Mouse (Mus musculus): ENCODE data around the gene Id1. TPM values are rescaled to one million over a fixed set of nuclear protein-coding genes. Genes with fewer than 3 reads are reported as not detected.
A peak's percentile ranks its signal among the peaks of the same experiment; 100 is the strongest.

Id1 gene
- polyA plus RNA-seq, 1 experiment from 2014 or later = 38.8 TPM

DNA sequence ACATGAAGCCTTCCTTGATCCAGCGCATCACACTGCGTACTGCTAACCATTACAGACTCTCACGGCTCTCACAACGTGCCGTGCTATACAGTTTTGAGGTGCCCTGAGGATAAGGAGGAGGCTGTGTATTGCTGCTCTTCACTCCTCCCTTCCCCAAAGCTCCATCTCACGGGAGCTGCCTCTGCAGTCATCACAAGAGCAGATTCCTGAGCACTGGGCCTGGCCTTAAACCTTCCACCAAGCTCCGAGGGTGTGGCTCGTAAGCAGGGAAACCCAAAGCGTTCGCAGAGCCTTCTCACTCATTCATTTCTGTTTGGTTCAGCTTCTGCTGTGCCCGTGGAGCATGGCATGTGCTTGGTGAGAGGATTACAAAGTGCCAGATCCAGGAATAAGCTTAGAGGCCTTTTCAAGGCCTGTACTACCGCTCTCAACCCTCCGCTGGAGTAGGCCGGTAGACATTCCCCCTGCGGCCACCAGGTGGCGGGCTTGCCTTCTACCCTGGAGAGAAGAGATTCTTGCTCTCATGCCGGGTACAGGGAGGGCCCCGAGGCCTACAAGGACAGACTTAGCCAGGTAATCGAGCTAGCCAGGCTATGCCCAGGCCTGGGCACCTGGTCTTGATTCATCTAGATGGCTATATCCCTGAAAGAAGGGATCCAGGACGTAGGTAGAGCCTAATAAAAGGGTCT lies 39.4 kb upstream of the Id1 start:
- H3K9ac ChIP-seq (replicated peaks; ENCODE audit: low read length) = peak overlapping the region; percentile 50
- no peak overlapping the region for H3K4me3 ChIP-seq (replicated peaks; ENCODE audit: low read depth, low read length)
- DNase-seq (peak; percentile 95), ATAC-seq (ENCODE audit: low FRiP score, low TSS enrichment) (peak; percentile 73; the same call in 1 of the 2 replicates)
- H3K4me2 ChIP-seq (ENCODE audit: low read length) = no peak overlapping the region
- H3K27me3 ChIP-seq (ENCODE audit: control insufficient read depth, insufficient read depth, low read length) = no peaks in the 10 kb centered on the region
- H3K4me1 ChIP-seq (ENCODE audit: control insufficient read depth, insufficient read depth, low read length) = no peaks in the 10 kb centered on the region
- 40% methylated on average over 20 of the region's 20 CpGs for WGBS
- H3K36me3 ChIP-seq (ENCODE audit: control insufficient read depth, insufficient read depth, low read length) = peaks cover 78% of the 10 kb centered on the region
- H3K9me3 ChIP-seq (ENCODE audit: control insufficient read depth, low read length) = no peaks in the 10 kb centered on the region
- H3K27ac ChIP-seq (replicated peaks; ENCODE audit: low read depth, low read length) = peak overlapping the region; percentile 55

DNA sequence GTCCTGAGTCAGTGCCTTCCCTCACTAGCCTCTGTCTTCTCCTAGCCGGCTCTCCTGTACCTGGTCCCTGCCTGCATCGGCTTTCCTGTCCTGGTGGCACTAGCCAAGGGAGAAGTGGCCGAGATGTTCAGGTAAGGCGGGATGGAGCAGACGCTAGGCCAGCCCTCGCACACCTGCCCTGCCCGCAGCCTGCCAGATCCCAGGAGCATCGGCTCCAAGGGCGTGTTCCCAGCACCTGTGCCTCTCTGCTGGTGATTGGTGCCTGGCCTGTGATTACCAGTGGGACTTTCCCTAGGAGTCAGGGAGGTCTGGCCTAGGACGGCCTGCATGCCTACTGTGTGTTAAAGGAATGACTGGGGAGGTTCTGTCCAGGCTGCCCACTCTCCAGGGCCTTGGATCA lies 35.9 kb upstream of the Id1 start:
- H3K36me3 ChIP-seq (ENCODE audit: control insufficient read depth, insufficient read depth, low read length) = peaks cover 98% of the 10 kb centered on the region
- H3K4me2 ChIP-seq (ENCODE audit: low read length) = no peak overlapping the region
- H3K9me3 ChIP-seq (ENCODE audit: control insufficient read depth, low read length) = no peaks in the 10 kb centered on the region
- ATAC-seq (ENCODE audit: low FRiP score, low TSS enrichment) (no peak), DNase-seq (no peak)
- no peak overlapping the region for H3K9ac ChIP-seq (replicated peaks; ENCODE audit: low read length)
- no peak overlapping the region for H3K4me3 ChIP-seq (replicated peaks; ENCODE audit: low read depth, low read length)
- H3K27ac ChIP-seq (replicated peaks; ENCODE audit: low read depth, low read length) = no peak overlapping the region
- no peaks in the 10 kb centered on the region for H3K27me3 ChIP-seq (ENCODE audit: control insufficient read depth, insufficient read depth, low read length)
- no peaks in the 10 kb centered on the region for H3K4me1 ChIP-seq (ENCODE audit: control insufficient read depth, insufficient read depth, low read length)
- WGBS = 94% methylated on average over 10 of the region's 10 CpGs

DNA sequence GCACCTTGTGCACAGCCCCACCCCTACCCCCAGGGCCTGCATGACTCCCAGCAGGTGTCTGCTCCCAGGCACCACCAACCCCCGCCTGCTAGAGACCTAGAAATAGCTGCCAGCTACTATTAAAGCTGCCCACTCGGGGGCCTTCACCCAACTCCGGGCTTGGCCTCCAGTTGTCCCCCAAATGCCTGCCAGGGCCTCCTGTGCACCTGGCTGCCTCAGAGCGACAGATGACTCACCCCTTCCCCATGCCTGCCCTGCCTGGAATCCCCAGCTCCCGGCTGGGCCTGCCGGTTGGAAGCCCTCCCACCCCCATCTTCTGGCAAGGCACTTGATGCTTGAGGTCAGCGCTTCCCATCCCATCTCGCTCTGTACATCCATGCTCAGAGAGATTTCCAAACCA lies 35.3 kb upstream of the Id1 start:
- ATAC-seq (ENCODE audit: low FRiP score, low TSS enrichment) = no peak
- WGBS = 96% methylated on average over 8 of the region's 8 CpGs
- no peaks in the 10 kb centered on the region for H3K27me3 ChIP-seq (ENCODE audit: control insufficient read depth, insufficient read depth, low read length)
- H3K27ac ChIP-seq (replicated peaks; ENCODE audit: low read depth, low read length) = no peak overlapping the region
- H3K4me2 ChIP-seq (ENCODE audit: low read length) = no peak overlapping the region
- no peak overlapping the region for H3K4me3 ChIP-seq (replicated peaks; ENCODE audit: low read depth, low read length)
- peaks cover 98% of the 10 kb centered on the region for H3K36me3 ChIP-seq (ENCODE audit: control insufficient read depth, insufficient read depth, low read length)
- H3K9me3 ChIP-seq (ENCODE audit: control insufficient read depth, low read length) = no peaks in the 10 kb centered on the region
- no peak overlapping the region for H3K9ac ChIP-seq (replicated peaks; ENCODE audit: low read length)
- no peak for DNase-seq
- no peaks in the 10 kb centered on the region for H3K4me1 ChIP-seq (ENCODE audit: control insufficient read depth, insufficient read depth, low read length)

DNA sequence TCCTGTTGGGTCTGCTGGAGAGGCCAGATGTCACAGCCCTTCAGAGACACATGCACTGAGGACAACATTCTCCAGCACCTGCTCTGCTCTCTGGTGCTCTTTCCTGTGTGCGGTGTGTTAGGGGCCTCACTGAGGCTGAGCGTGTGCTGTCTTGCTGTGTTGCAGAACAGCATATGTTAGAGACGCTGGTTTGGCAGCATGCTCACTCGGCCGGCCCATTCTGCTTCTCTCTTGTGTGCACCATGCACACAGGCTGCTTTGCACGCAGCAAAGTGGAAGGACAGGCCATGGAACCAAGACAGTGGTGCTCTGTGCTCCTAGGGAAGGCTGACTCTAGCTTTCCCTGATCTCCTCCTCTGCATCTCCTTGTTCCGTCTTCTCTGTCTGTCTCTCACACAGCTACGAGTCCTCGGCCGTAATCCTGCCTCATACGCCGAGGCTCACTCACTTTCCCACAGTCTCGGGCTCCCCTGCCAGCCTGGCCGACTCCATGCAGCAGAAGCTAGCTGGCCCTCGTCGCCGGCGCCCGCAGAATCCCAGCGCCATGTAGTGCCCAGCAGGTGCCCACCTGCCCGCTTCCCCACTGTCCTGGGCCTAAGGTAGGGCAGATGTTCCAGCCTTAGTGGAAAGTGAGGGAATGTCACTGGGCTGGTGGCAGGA lies 32.3 kb upstream of the Id1 start:
- 93% methylated on average over 21 of the region's 21 CpGs for WGBS

DNA sequence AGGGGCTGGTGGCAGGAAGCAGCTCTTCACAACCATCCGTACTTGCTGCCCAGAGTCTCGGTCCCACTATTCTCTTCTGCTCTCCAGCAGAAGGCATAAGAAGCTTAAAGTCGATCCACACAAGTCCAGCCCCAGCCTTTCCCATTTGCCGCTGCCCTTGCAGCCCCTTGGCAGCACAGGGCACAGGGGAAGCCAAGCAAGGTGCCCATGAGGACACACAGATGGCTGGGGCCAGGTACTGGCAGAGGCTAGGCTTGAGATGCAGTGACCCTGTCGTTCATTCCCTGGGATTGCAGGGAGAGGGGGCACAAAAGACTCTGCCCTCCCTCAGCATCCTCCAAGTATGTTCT lies 31.8 kb upstream of the Id1 start:
- H3K36me3 ChIP-seq (ENCODE audit: control insufficient read depth, insufficient read depth, low read length) = peaks cover 79% of the 10 kb centered on the region
- peaks cover 10% of the 10 kb centered on the region; the same call in 1 of the 2 replicates for H3K4me1 ChIP-seq (ENCODE audit: control insufficient read depth, insufficient read depth, low read length)
- 85% methylated on average over 5 of the region's 5 CpGs for WGBS
- no peaks in the 10 kb centered on the region for H3K27me3 ChIP-seq (ENCODE audit: control insufficient read depth, insufficient read depth, low read length)
- ATAC-seq (ENCODE audit: low FRiP score, low TSS enrichment) (no peak), DNase-seq (no peak)
- H3K9ac ChIP-seq (replicated peaks; ENCODE audit: low read length) = no peak overlapping the region
- H3K4me2 ChIP-seq (ENCODE audit: low read length) = no peak overlapping the region
- no peak overlapping the region for H3K4me3 ChIP-seq (replicated peaks; ENCODE audit: low read depth, low read length)
- no peak overlapping the region for H3K27ac ChIP-seq (replicated peaks; ENCODE audit: low read depth, low read length)
- no peaks in the 10 kb centered on the region for H3K9me3 ChIP-seq (ENCODE audit: control insufficient read depth, low read length)

More for the DNA sequence above, 32.3 kb upstream of the Id1 start:
- H3K36me3 ChIP-seq (ENCODE audit: control insufficient read depth, insufficient read depth, low read length) = peaks cover 84% of the 10 kb centered on the region
- H3K4me1 ChIP-seq (ENCODE audit: control insufficient read depth, insufficient read depth, low read length) = peaks cover 10% of the 10 kb centered on the region; the same call in 1 of the 2 replicates
- no peak overlapping the region for H3K4me3 ChIP-seq (replicated peaks; ENCODE audit: low read depth, low read length)
- H3K9me3 ChIP-seq (ENCODE audit: control insufficient read depth, low read length) = no peaks in the 10 kb centered on the region
- no peak overlapping the region for H3K9ac ChIP-seq (replicated peaks; ENCODE audit: low read length)
- no peak overlapping the region for H3K4me2 ChIP-seq (ENCODE audit: low read length)
- no peak for DNase-seq
- H3K27me3 ChIP-seq (ENCODE audit: control insufficient read depth, insufficient read depth, low read length) = no peaks in the 10 kb centered on the region
- no peak for ATAC-seq (ENCODE audit: low FRiP score, low TSS enrichment)
- H3K27ac ChIP-seq (replicated peaks; ENCODE audit: low read depth, low read length) = no peak overlapping the region

DNA sequence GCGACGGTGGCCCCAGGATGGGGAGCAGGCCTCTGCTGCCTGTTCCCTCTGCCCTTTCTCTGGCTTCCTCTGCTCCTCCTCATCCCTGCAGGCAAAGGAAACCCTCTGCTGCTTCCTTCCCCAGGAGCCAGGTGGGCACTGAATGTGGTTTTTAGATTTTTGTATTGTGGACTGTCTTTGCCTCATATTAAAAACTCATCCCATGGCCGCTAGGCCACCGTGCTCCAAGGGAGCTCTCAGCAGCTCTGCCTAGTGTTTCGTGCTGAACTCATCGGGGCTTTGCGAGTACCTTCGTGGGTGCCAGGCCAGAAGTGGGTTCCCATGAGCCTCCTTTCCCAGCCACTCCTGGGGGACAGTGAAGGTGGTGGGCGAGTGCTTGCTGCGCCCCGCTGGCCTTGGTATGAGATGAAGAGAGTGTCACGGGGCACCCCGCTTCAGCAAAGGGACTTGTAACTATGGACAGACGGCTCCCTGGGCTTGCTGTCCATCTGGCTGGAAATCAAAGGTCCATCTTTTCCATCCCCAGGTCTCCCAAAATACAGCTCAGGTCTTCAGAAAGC lies 31.2 kb upstream of the Id1 start:
- no peaks in the 10 kb centered on the region for H3K27me3 ChIP-seq (ENCODE audit: control insufficient read depth, insufficient read depth, low read length)
- peaks cover 10% of the 10 kb centered on the region; the same call in 1 of the 2 replicates for H3K4me1 ChIP-seq (ENCODE audit: control insufficient read depth, insufficient read depth, low read length)
- H3K36me3 ChIP-seq (ENCODE audit: control insufficient read depth, insufficient read depth, low read length) = peaks cover 72% of the 10 kb centered on the region
- no peak overlapping the region for H3K4me2 ChIP-seq (ENCODE audit: low read length)
- H3K9me3 ChIP-seq (ENCODE audit: control insufficient read depth, low read length) = no peaks in the 10 kb centered on the region
- no peak overlapping the region for H3K4me3 ChIP-seq (replicated peaks; ENCODE audit: low read depth, low read length)
- H3K27ac ChIP-seq (replicated peaks; ENCODE audit: low read depth, low read length) = peak overlapping the region; percentile 52; the same call in 1 of the 2 replicates
- H3K9ac ChIP-seq (replicated peaks; ENCODE audit: low read length) = no peak overlapping the region
- DNase-seq = no peak
- WGBS = 93% methylated on average over 14 of the region's 14 CpGs
- no peak for ATAC-seq (ENCODE audit: low FRiP score, low TSS enrichment)

DNA sequence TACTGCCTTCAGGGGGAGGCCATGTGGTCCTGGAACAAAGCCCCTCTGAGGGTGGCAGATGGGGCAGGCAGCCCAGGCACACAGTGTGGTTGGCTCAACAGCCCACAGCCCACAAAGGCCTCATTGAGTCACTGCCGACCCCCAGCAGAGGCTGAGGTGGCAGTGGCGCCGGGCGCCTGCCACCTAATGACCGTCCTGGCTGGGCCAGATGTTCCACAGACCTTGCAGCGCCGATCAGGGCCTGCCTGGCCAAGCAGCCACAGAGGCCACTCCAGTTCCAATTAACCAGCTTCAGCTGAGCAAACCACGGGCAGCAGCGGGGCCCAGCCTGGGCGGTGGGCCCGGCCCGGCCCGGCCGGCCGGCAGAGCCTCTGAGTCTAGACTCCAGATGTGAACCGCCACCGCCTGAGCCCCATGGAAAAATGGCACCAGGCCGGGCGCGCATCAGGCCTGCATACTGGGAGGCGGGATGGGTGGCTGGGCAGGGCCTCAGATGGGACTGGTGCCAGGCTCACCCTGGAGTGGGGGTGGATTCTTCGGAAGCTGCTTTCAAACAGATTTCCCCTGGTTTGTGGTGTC lies 30.0 kb upstream of the Id1 start:
- Histone ChIP-seq H3K9me3 (ENCODE audit: control insufficient read depth, low read length) (no peaks in the 10 kb centered on the region), H3K27ac (replicated peaks; ENCODE audit: low read depth, low read length) (peak overlapping the region; percentile 52), H3K9ac (replicated peaks; ENCODE audit: low read length) (no peak overlapping the region), H3K4me1 (ENCODE audit: control insufficient read depth, insufficient read depth, low read length) (peaks cover 10% of the 10 kb centered on the region; the same call in 1 of the 2 replicates), H3K4me3 (replicated peaks; ENCODE audit: low read depth, low read length) (no peak overlapping the region), H3K27me3 (ENCODE audit: control insufficient read depth, insufficient read depth, low read length) (no peaks in the 10 kb centered on the region), H3K36me3 (ENCODE audit: control insufficient read depth, insufficient read depth, low read length) (peaks cover 60% of the 10 kb centered on the region), H3K4me2 (ENCODE audit: low read length) (no peak overlapping the region)
- ATAC-seq (ENCODE audit: low FRiP score, low TSS enrichment) = 0 out of 2 replicates have a peak, but pooled peaks have one; percentile 25
- DNase-seq = peak; percentile 45
- WGBS = 74% methylated on average over 22 of the region's 22 CpGs

DNA sequence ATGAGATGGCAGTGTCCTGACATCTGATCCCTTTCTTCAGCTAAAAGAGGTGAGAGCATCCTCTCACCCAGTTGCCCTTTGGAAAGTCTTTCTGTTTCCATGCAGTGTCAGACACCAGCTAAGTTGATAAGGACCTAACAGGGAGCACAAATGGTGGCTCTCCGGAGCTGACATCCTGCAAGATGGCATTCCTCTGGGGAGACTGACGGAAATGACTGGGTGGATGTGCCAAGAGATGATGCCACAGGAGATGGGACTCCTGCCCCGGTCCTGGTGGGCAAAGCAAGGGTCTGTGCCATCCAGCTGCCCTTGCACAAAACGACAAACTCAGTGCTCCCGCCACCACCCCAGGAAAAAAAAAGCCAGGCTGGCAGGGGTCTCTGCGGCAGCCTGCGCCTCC lies 28.9 kb upstream of the Id1 start:
- Histone ChIP-seq H3K27me3 (ENCODE audit: control insufficient read depth, insufficient read depth, low read length) (no peaks in the 10 kb centered on the region), H3K36me3 (ENCODE audit: control insufficient read depth, insufficient read depth, low read length) (peaks cover 49% of the 10 kb centered on the region), H3K4me3 (replicated peaks; ENCODE audit: low read depth, low read length) (peak overlapping the region; percentile 41), H3K4me2 (ENCODE audit: low read length) (peak overlapping the region; percentile 62), H3K9ac (replicated peaks; ENCODE audit: low read length) (peak overlapping the region; percentile 69), H3K4me1 (ENCODE audit: control insufficient read depth, insufficient read depth, low read length) (peaks cover 10% of the 10 kb centered on the region; the same call in 1 of the 2 replicates), H3K27ac (replicated peaks; ENCODE audit: low read depth, low read length) (peak overlapping the region; percentile 82), H3K9me3 (ENCODE audit: control insufficient read depth, low read length) (no peaks in the 10 kb centered on the region)
- no peak for ATAC-seq (ENCODE audit: low FRiP score, low TSS enrichment)
- 21% methylated on average over 7 of the region's 7 CpGs for WGBS
- DNase-seq = no peak

Measured in midbrain, embryonic 14.5 days (tissue).